Mouse (Mus musculus) naive thymus-derived CD4-positive, alpha-beta T cell, adult 5 months (primary cell): ENCODE results near the gene Vmn2r60. TPM values are rescaled to one million over a fixed set of nuclear protein-coding genes. Genes with fewer than 3 reads are reported as not detected.

Experiments
- polyA plus RNA-seq: library from polyadenylated mRNA; unstranded; fragments of 100-300 nt; shearing (Covaris generic); gene quantifications from one replicate; pipeline ENCODE4 v1.2.1, GENCODE M21; 2017

Gene Vmn2r60
- polyA plus RNA-seq: 0.07 TPM

GRCm38 (mm10) chr7:42107470-42107869, at the start of gene Vmn2r60:
Gene Vmn2r60 (plus strand): TSS chr7:42107770.

DNA sequence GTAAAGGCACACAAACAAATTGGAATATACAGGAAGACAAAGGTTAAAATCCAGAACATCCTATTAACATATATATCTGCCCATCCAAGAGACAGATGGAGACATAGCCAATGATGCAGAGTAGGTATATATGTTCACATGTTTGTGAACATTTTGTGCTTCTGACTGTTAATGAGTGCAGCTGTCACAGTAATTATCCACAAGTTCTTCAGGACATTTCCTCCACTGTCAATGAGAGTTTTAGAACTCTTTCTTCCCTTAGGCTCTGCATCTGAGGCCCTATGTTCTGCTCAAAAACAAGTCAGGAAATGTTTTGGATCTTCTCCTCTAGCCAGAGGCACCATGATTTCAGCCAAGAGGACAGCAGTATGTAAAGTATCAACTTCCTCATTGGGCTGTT, 48.6 kb upstream of the Vmn2r60 start, which contains the start of gene Vmn2r59:
Gene Vmn2r59, minus strand, starts transcription at position 101 of the 400 bp plus-strand sequence.

Other genes starting within 250 kb of the Vmn2r60 start
- gene Vmn2r58, start 235.1 kb upstream of the Vmn2r60 start, polyA plus RNA-seq: not detected
- 0.06 TPM for gene Vmn2r59, start 48.7 kb upstream of the Vmn2r60 start, polyA plus RNA-seq
- gene Vmn2r61, start 152.3 kb downstream of the Vmn2r60 start, polyA plus RNA-seq: not detected